In the genomic region with DNA sequence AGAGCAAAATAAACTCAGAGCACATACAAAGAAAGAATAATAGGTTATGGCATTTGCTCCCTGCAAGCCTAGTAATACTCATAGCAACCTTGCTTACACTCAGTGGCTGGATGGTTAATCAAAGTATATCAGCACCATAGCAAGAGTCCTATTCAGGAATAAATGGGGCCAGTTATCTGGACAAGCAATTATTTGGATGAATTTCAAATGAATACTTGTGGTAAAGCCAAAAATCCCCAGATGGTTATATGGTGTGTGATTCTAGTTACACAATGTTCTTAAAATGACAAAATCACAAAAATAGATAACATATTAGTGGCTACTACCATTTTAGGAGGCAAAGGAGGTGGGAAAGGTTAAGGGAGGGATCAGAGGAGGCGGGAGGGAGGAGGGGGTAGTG, we compare ENCODE assay signal across 25 mouse cellular contexts.
"Had no signal": no experiment of that assay in that cellular context is flagged by ENCODE, and none has a peak within 500 bp of the region (broad histone marks: within the 10 kb centered on the region; RNA-seq: fewer than 3 reads in every experiment).

No protein-coding gene starts in this region.

- H3K9me3 ChIP-seq: heart, embryonic 13.5 days; heart, embryonic 15.5 days; hindbrain, embryonic 13.5 days; hindbrain, embryonic 15.5 days; limb, embryonic 10.5 days; limb, embryonic 12.5 days; liver, embryonic 13.5 days; liver, embryonic 15.5 days had no signal

- DNase-seq: gastrocnemius, postnatal 14 days; gastrocnemius, postnatal 36 days; heart, adult 11 months; heart, adult 2 months; heart, postnatal 14 days; heart, postnatal 36 days; kidney, adult 18-20 months; kidney, adult 8-10 months; kidney, postnatal 14 days; kidney, postnatal 36 days; layer of hippocampus, postnatal 36 days; liver; liver, embryonic 13.5 days had no signal

- H3K27me3 ChIP-seq: heart, embryonic 13.5 days; heart, embryonic 15.5 days; hindbrain, embryonic 13.5 days; hindbrain, embryonic 15.5 days; limb, embryonic 12.5 days; liver, embryonic 13.5 days; liver, embryonic 15.5 days had no signal

- H3K4me3 ChIP-seq: heart, adult 2 months; heart, embryonic 13.5 days; heart, embryonic 15.5 days; hindbrain, embryonic 13.5 days; hindbrain, embryonic 15.5 days; limb, embryonic 10.5 days; limb, embryonic 12.5 days; liver, embryonic 13.5 days; liver, embryonic 15.5 days had no signal

- H3K4me1 ChIP-seq: heart, embryonic 13.5 days; heart, embryonic 15.5 days; hindbrain, embryonic 13.5 days; hindbrain, embryonic 15.5 days; limb, embryonic 10.5 days; limb, embryonic 12.5 days; liver, embryonic 13.5 days; liver, embryonic 15.5 days had no signal

- H3K36me3 ChIP-seq: heart, embryonic 13.5 days; heart, embryonic 15.5 days; hindbrain, embryonic 13.5 days; hindbrain, embryonic 15.5 days; limb, embryonic 10.5 days; limb, embryonic 12.5 days; liver, embryonic 13.5 days; liver, embryonic 15.5 days had no signal

- H3K9ac ChIP-seq: heart, embryonic 13.5 days; heart, embryonic 15.5 days; hindbrain, embryonic 13.5 days; hindbrain, embryonic 15.5 days; limb, embryonic 12.5 days; liver, embryonic 13.5 days; liver, embryonic 15.5 days had no signal

- H3K27ac ChIP-seq: heart, adult 2 months; heart, embryonic 13.5 days; heart, embryonic 15.5 days; hindbrain, embryonic 13.5 days; hindbrain, embryonic 15.5 days; hindbrain, postnatal 0 days; kidney, postnatal 0 days; limb, embryonic 10.5 days; limb, embryonic 12.5 days; liver, embryonic 13.5 days; liver, embryonic 15.5 days had no signal

- ATAC-seq: hindbrain, postnatal 0 days; intestine, embryonic 16.5 days had no signal

- H3K4me2 ChIP-seq: heart, embryonic 11.5 days; heart, embryonic 13.5 days; heart, embryonic 15.5 days; hindbrain, embryonic 13.5 days; hindbrain, embryonic 15.5 days; limb, embryonic 12.5 days; liver, embryonic 11.5 days; liver, embryonic 13.5 days; liver, embryonic 15.5 days had no signal
